Mouse (Mus musculus) lung, embryonic 15.5 days (tissue): ENCODE measurements around the gene Gm9936. TPM values are rescaled to one million over a fixed set of nuclear protein-coding genes. Genes with fewer than 3 reads are reported as not detected.

Experiments
- ATAC-seq: fragments of 200-750 bp; cut with Nextera tagmentation; 2 replicates; pipeline ENCODE4 v1.8.0; 2017; ENCODE audit warnings: moderate number of reproducible peaks, borderline replicate concordance; ENCODE audit not compliant: low FRiP score, low TSS enrichment; ENCODE audit errors: extremely low read depth
- H3K27ac ChIP-seq: fragments of 300-500 bp; sonication (generic); 2 replicates; pipeline ENCODE4 v1.5.1; 2015; ENCODE audit warnings: moderate library complexity, mild to moderate bottlenecking, inconsistent platforms
- H3K27me3 ChIP-seq: fragments of 300-500 bp; sonication (generic); 2 replicates; pipeline ENCODE4 v1.6.1; 2015; ENCODE audit warnings: inconsistent platforms
- H3K36me3 ChIP-seq: fragments of 300-500 bp; sonication (generic); 2 replicates; pipeline ENCODE4 v1.6.1; 2015; ENCODE audit warnings: inconsistent platforms
- H3K4me1 ChIP-seq: fragments of 300-500 bp; sonication (generic); 2 replicates; pipeline ENCODE4 v1.6.1; 2015; ENCODE audit warnings: inconsistent platforms
- H3K4me2 ChIP-seq: fragments of 300-500 bp; sonication (generic); 2 replicates; pipeline ENCODE4 v1.6.1; 2015; ENCODE audit warnings: inconsistent platforms, mild to moderate bottlenecking, moderate library complexity
- H3K4me3 ChIP-seq: fragments of 300-500 bp; sonication (generic); 2 replicates; pipeline ENCODE4 v1.5.1; 2015; ENCODE audit warnings: mild to moderate bottlenecking, inconsistent platforms
- H3K9ac ChIP-seq: fragments of 300-500 bp; sonication (generic); 2 replicates; pipeline ENCODE4 v1.6.1; 2015; ENCODE audit warnings: inconsistent platforms
- H3K9me3 ChIP-seq: fragments of 300-500 bp; sonication (generic); 2 replicates; pipeline ENCODE4 v1.6.1; 2016; ENCODE audit warnings: inconsistent platforms
- WGBS: fragments of 180-500 bp; shearing (Covaris S2); methylation state at CpG from one replicate; pipeline ENCODE4 v1.1.7; 2015; 5-methylcytosine and 5-hydroxymethylcytosine counted together
- polyA plus RNA-seq: library from polyadenylated mRNA; unstranded; fragments of >200 nt; fragmentation: Nextera tagmentation; extraction: Ambion mirVana; gene quantifications from 2 replicates; pipeline ENCODE4 v1.2.1, GENCODE M21; 2015

Gm9936 gene
- polyA plus RNA-seq, 1 experiment from 2014 or later: not detected

- peak; percentile 46; the same call in 1 of the 2 replicates for ATAC-seq
- Histone ChIP-seq H3K4me2 (no peak overlapping the region), H3K4me3 (no peak overlapping the region), H3K9ac (no peak overlapping the region), H3K27me3 (no peaks in the 10 kb centered on the region), H3K36me3 (no peaks in the 10 kb centered on the region), H3K9me3 (no peaks in the 10 kb centered on the region), H3K27ac (no peak overlapping the region), H3K4me1 (peaks cover 9% of the 10 kb centered on the region)
- 29% methylated on average over 12 of the region's 12 CpGs for WGBS
Observed at GRCm38 (mm10) chr5:114836886-114837285, 21.6 kb downstream of the Gm9936 start.

- Histone ChIP-seq H3K4me1 (peaks cover 4% of the 10 kb centered on the region; the same call in 1 of the 2 replicates), H3K4me3 (no peak overlapping the region), H3K9me3 (no peaks in the 10 kb centered on the region), H3K27me3 (no peaks in the 10 kb centered on the region), H3K9ac (no peak overlapping the region), H3K4me2 (no peak overlapping the region), H3K36me3 (no peaks in the 10 kb centered on the region), H3K27ac (no peak overlapping the region)
- WGBS: 57% methylated on average over 3 of the region's 3 CpGs
- no peak for ATAC-seq
Observed at GRCm38 (mm10) chr5:114829740-114830139, 28.7 kb downstream of the Gm9936 start.

GRCm38 (mm10) chr5:114827427-114827826 is 31.1 kb downstream of the Gm9936 start:
- no peak overlapping the region for H3K9ac ChIP-seq
- no peak overlapping the region for H3K4me2 ChIP-seq
- H3K27ac ChIP-seq: no peak overlapping the region
- no peak for ATAC-seq
- no peaks in the 10 kb centered on the region for H3K27me3 ChIP-seq
- no peak overlapping the region for H3K4me3 ChIP-seq
- no peaks in the 10 kb centered on the region for H3K36me3 ChIP-seq
- no peaks in the 10 kb centered on the region for H3K9me3 ChIP-seq
- peaks cover 12% of the 10 kb centered on the region; the same call in 1 of the 2 replicates for H3K4me1 ChIP-seq
- WGBS: 72% methylated on average over 12 of the region's 12 CpGs

GRCm38 (mm10) chr5:114825978-114826691 is 32.3 kb downstream of the Gm9936 start:
- no peaks in the 10 kb centered on the region for H3K27me3 ChIP-seq
- peaks cover 14% of the 10 kb centered on the region; the same call in 1 of the 2 replicates for H3K4me1 ChIP-seq
- peak overlapping the region; percentile 78 for H3K4me2 ChIP-seq
- H3K9me3 ChIP-seq: no peaks in the 10 kb centered on the region
- H3K36me3 ChIP-seq: peaks cover 5% of the 10 kb centered on the region; the same call in 1 of the 2 replicates
- ATAC-seq: peak; percentile 75
- H3K4me3 ChIP-seq: peak overlapping the region; percentile 41
- WGBS: 7% methylated on average over 27 of the region's 27 CpGs
- H3K9ac ChIP-seq: peak overlapping the region; percentile 29
- no peak overlapping the region; the same call in 1 of the 2 replicates for H3K27ac ChIP-seq

GRCm38 (mm10) chr5:114824197-114824596 is 34.3 kb downstream of the Gm9936 start:
- H3K4me2 ChIP-seq: peak overlapping the region; percentile 83
- no peak for ATAC-seq

GRCm38 (mm10) chr5:114822796-114823688 is 35.4 kb downstream of the Gm9936 start, which contains the start of gene 1500011B03Rik:
1500011B03Rik (minus strand) TSS chr5:114823468.
- Histone ChIP-seq H3K4me3 (peak within 1 kb of the TSS; percentile 80), H3K9ac (peak within 1 kb of the TSS; percentile 77), H3K27ac (peak within 1 kb of the TSS; percentile 82), H3K4me2 (peak within 1 kb of the TSS; percentile 83), H3K4me1 (peaks cover 14% of the 10 kb centered on the region; the same call in 1 of the 2 replicates), H3K9me3 (no peaks in the 10 kb centered on the region), H3K27me3 (no peaks in the 10 kb centered on the region), H3K36me3 (peaks cover 5% of the 10 kb centered on the region; the same call in 1 of the 2 replicates)
- ATAC-seq: peak; percentile 88
- 9% methylated on average over 43 of the region's 53 CpGs for WGBS

More at GRCm38 (mm10) chr5:114824197-114824596, 34.3 kb downstream of the Gm9936 start:
- H3K27me3 ChIP-seq: no peaks in the 10 kb centered on the region
- no peaks in the 10 kb centered on the region for H3K9me3 ChIP-seq
- H3K27ac ChIP-seq: no peak overlapping the region
- WGBS: 18% methylated on average over 9 of the region's 9 CpGs
- peak overlapping the region; percentile 12; the same call in 1 of the 2 replicates for H3K4me3 ChIP-seq
- H3K9ac ChIP-seq: no peak overlapping the region
- peaks cover 14% of the 10 kb centered on the region; the same call in 1 of the 2 replicates for H3K4me1 ChIP-seq
- H3K36me3 ChIP-seq: peaks cover 5% of the 10 kb centered on the region; the same call in 1 of the 2 replicates

GRCm38 (mm10) chr5:114818124-114818523 is 40.4 kb downstream of the Gm9936 start:
- H3K27ac ChIP-seq: no peak overlapping the region
- H3K9me3 ChIP-seq: no peaks in the 10 kb centered on the region
- H3K4me1 ChIP-seq: peaks cover 8% of the 10 kb centered on the region; the same call in 1 of the 2 replicates
- H3K9ac ChIP-seq: no peak overlapping the region
- no peak for ATAC-seq
- H3K4me2 ChIP-seq: no peak overlapping the region
- no peaks in the 10 kb centered on the region for H3K27me3 ChIP-seq
- 75% methylated on average over 10 of the region's 11 CpGs for WGBS
- no peak overlapping the region for H3K4me3 ChIP-seq
- peaks cover 5% of the 10 kb centered on the region; the same call in 1 of the 2 replicates for H3K36me3 ChIP-seq

- no peak overlapping the region for H3K9ac ChIP-seq
- WGBS: 51% methylated on average over 6 of the region's 6 CpGs
- no peak for ATAC-seq
- peaks cover 4% of the 10 kb centered on the region; the same call in 1 of the 2 replicates for H3K36me3 ChIP-seq
- peaks cover 9% of the 10 kb centered on the region for H3K4me1 ChIP-seq
- H3K4me2 ChIP-seq: no peak overlapping the region
- H3K4me3 ChIP-seq: no peak overlapping the region
- H3K9me3 ChIP-seq: no peaks in the 10 kb centered on the region
- H3K27me3 ChIP-seq: no peaks in the 10 kb centered on the region
- no peak overlapping the region for H3K27ac ChIP-seq
Observed at GRCm38 (mm10) chr5:114816599-114816998, 41.9 kb downstream of the Gm9936 start.

- Histone ChIP-seq H3K4me1 (peaks cover 9% of the 10 kb centered on the region), H3K27me3 (no peaks in the 10 kb centered on the region), H3K27ac (peak overlapping the region; percentile 82), H3K9me3 (no peaks in the 10 kb centered on the region), H3K4me2 (peak overlapping the region; percentile 61), H3K9ac (peak overlapping the region; percentile 81), H3K4me3 (peak overlapping the region; percentile 95), H3K36me3 (0 out of 2 replicates have a peak, but pooled peaks cover 3% of the 10 kb centered on the region)
- WGBS: under 1% methylated on average over 50 of the region's 50 CpGs
- peak; percentile 92 for ATAC-seq
Observed at GRCm38 (mm10) chr5:114813525-114814181, 44.8 kb downstream of the Gm9936 start.

- H3K27ac ChIP-seq: no peak overlapping the region
- H3K27me3 ChIP-seq: no peaks in the 10 kb centered on the region
- peaks cover 12% of the 10 kb centered on the region for H3K4me1 ChIP-seq
- no peak overlapping the region for H3K9ac ChIP-seq
- H3K4me3 ChIP-seq: no peak overlapping the region
- H3K4me2 ChIP-seq: no peak overlapping the region
- peaks cover 18% of the 10 kb centered on the region for H3K36me3 ChIP-seq
- H3K9me3 ChIP-seq: no peaks in the 10 kb centered on the region
- 85% methylated on average over 5 of the region's 5 CpGs for WGBS
- no peak for ATAC-seq
Observed at GRCm38 (mm10) chr5:114809826-114810225, 48.7 kb downstream of the Gm9936 start.

GRCm38 (mm10) chr5:114809181-114809756 is 49.2 kb downstream of the Gm9936 start:
- 78% methylated on average over 10 of the region's 10 CpGs for WGBS
- no peaks in the 10 kb centered on the region for H3K27me3 ChIP-seq

More at GRCm38 (mm10) chr5:114809181-114809756, 49.2 kb downstream of the Gm9936 start:
- Histone ChIP-seq H3K4me1 (peaks cover 12% of the 10 kb centered on the region), H3K4me2 (no peak overlapping the region), H3K9ac (no peak overlapping the region), H3K9me3 (no peaks in the 10 kb centered on the region), H3K36me3 (peaks cover 24% of the 10 kb centered on the region), H3K4me3 (no peak overlapping the region), H3K27ac (no peak overlapping the region)
- ATAC-seq: no peak
